Mouse (Mus musculus): ENCODE results near the gene Edc3. TPM values are rescaled to one million over a fixed set of nuclear protein-coding genes. Genes with fewer than 3 reads are reported as not detected.

Gene Edc3
- 10.6 and 11.9 TPM in 2 replicates for total RNA-seq (2014; rRNA removed)
- 27.3 and 27.8 TPM in 2 replicates for polyA plus RNA-seq (2015; fragmentation: Nextera tagmentation; extraction: Ambion mirVana)

GRCm38 (mm10) chr9:57708068-57708719 is at the start of gene Edc3:
Gene Edc3 (plus strand): TSS chr9:57708540.
- ATAC-seq (ENCODE audit: low FRiP score), result peak; percentile 93
- WGBS, result under 1% methylated on average over 23 of the region's 23 CpGs
- no peak for TF ChIP-seq CTCF (IDR thresholded peaks at IDR 0.05)

GRCm38 (mm10) chr9:57658970-57659369 is 49.4 kb upstream of the Edc3 start:
- H3K9ac ChIP-seq (replicated peaks; ENCODE audit: low read length, poor library complexity, severe bottlenecking), result no peak overlapping the region
- H3K4me3 ChIP-seq (ENCODE audit: low read depth, low read length), result no peak overlapping the region
- TF ChIP-seq CTCF (IDR thresholded peaks at IDR 0.05), result 0 out of 2 replicates have a peak, but pooled peaks have one; percentile 7
- no peaks in the 10 kb centered on the region for H3K9me3 ChIP-seq (ENCODE audit: low read length)
- H3K27ac ChIP-seq (ENCODE audit: low read depth, low read length), result no peak overlapping the region
- no peak for DNase-seq (ENCODE audit: low spot score)
- no peaks in the 10 kb centered on the region for H3K4me1 ChIP-seq (ENCODE audit: insufficient read depth, low read length)
- H3K4me2 ChIP-seq (ENCODE audit: low read depth, low read length, poor library complexity, severe bottlenecking), result no peak overlapping the region
- 83% methylated on average over 4 of the region's 4 CpGs for WGBS
- H3K27me3 ChIP-seq (ENCODE audit: insufficient read depth, low read length), result no peaks in the 10 kb centered on the region
- no peaks in the 10 kb centered on the region for H3K36me3 ChIP-seq (ENCODE audit: insufficient read depth, low read length)
- no peak for ATAC-seq (ENCODE audit: low FRiP score)

More at GRCm38 (mm10) chr9:57708068-57708719, at the start of gene Edc3:
- H3K36me3 ChIP-seq (ENCODE audit: insufficient read depth, low read length), result no peaks in the 10 kb centered on the region
- peak within 1 kb of the TSS; percentile 81 for H3K4me3 ChIP-seq (ENCODE audit: low read depth, low read length)
- peak within 1 kb of the TSS; percentile 95 for H3K9ac ChIP-seq (replicated peaks; ENCODE audit: low read length, poor library complexity, severe bottlenecking)
- peak; percentile 89 for DNase-seq (ENCODE audit: low spot score)
- no peaks in the 10 kb centered on the region for H3K4me1 ChIP-seq (ENCODE audit: insufficient read depth, low read length)
- no peaks in the 10 kb centered on the region for H3K27me3 ChIP-seq (ENCODE audit: insufficient read depth, low read length)
- peak within 1 kb of the TSS; percentile 71 for H3K4me2 ChIP-seq (ENCODE audit: low read depth, low read length, poor library complexity, severe bottlenecking)
- H3K27ac ChIP-seq (ENCODE audit: low read depth, low read length), result peak within 1 kb of the TSS; percentile 81
- no peaks in the 10 kb centered on the region for H3K9me3 ChIP-seq (ENCODE audit: low read length)

- no peaks in the 10 kb centered on the region for H3K9me3 ChIP-seq (ENCODE audit: low read length)
- ATAC-seq (ENCODE audit: low FRiP score) (0 out of 2 replicates have a peak, but pooled peaks have one; percentile 58), DNase-seq (ENCODE audit: low spot score) (peak; percentile 85)
- whole genome bisulfite sequencing, result 30% methylated on average over 4 of the region's 4 CpGs
- no peak overlapping the region for H3K27ac ChIP-seq (ENCODE audit: low read depth, low read length)
- no peak overlapping the region for H3K4me3 ChIP-seq (ENCODE audit: low read depth, low read length)
- TF ChIP-seq CTCF (IDR thresholded peaks at IDR 0.05), result peak; percentile 87
- no peak overlapping the region for H3K4me2 ChIP-seq (ENCODE audit: low read depth, low read length, poor library complexity, severe bottlenecking)
- H3K36me3 ChIP-seq (ENCODE audit: insufficient read depth, low read length), result no peaks in the 10 kb centered on the region
- no peaks in the 10 kb centered on the region for H3K27me3 ChIP-seq (ENCODE audit: insufficient read depth, low read length)
- no peak overlapping the region for H3K9ac ChIP-seq (replicated peaks; ENCODE audit: low read length, poor library complexity, severe bottlenecking)
- no peaks in the 10 kb centered on the region for H3K4me1 ChIP-seq (ENCODE audit: insufficient read depth, low read length)
Observed at GRCm38 (mm10) chr9:57659774-57660173, 48.6 kb upstream of the Edc3 start.

- no peak overlapping the region for H3K9ac ChIP-seq (replicated peaks; ENCODE audit: low read length, poor library complexity, severe bottlenecking)
- no peak overlapping the region for H3K4me3 ChIP-seq (ENCODE audit: low read depth, low read length)
- H3K36me3 ChIP-seq (ENCODE audit: insufficient read depth, low read length), result no peaks in the 10 kb centered on the region
- DNase-seq (ENCODE audit: low spot score) (no peak), ATAC-seq (ENCODE audit: low FRiP score) (no peak)
- no peaks in the 10 kb centered on the region for H3K9me3 ChIP-seq (ENCODE audit: low read length)
- no peak overlapping the region for H3K4me2 ChIP-seq (ENCODE audit: low read depth, low read length, poor library complexity, severe bottlenecking)
- H3K4me1 ChIP-seq (ENCODE audit: insufficient read depth, low read length), result no peaks in the 10 kb centered on the region
- TF ChIP-seq CTCF (IDR thresholded peaks at IDR 0.05), result no peak
- no peak overlapping the region for H3K27ac ChIP-seq (ENCODE audit: low read depth, low read length)
- WGBS, result 84% methylated on average over 6 of the region's 6 CpGs
- no peaks in the 10 kb centered on the region for H3K27me3 ChIP-seq (ENCODE audit: insufficient read depth, low read length)
Observed at GRCm38 (mm10) chr9:57660501-57660900, 47.8 kb upstream of the Edc3 start.

GRCm38 (mm10) chr9:57661552-57661951 is 46.8 kb upstream of the Edc3 start:
- TF ChIP-seq CTCF (IDR thresholded peaks at IDR 0.05), result no peak
- 70% methylated on average over 3 of the region's 3 CpGs for WGBS
- no peak overlapping the region for H3K4me3 ChIP-seq (ENCODE audit: low read depth, low read length)
- DNase-seq (ENCODE audit: low spot score) (no peak), ATAC-seq (ENCODE audit: low FRiP score) (no peak)
- no peak overlapping the region for H3K27ac ChIP-seq (ENCODE audit: low read depth, low read length)
- no peaks in the 10 kb centered on the region for H3K27me3 ChIP-seq (ENCODE audit: insufficient read depth, low read length)
- H3K4me2 ChIP-seq (ENCODE audit: low read depth, low read length, poor library complexity, severe bottlenecking), result no peak overlapping the region
- H3K9me3 ChIP-seq (ENCODE audit: low read length), result no peaks in the 10 kb centered on the region
- H3K4me1 ChIP-seq (ENCODE audit: insufficient read depth, low read length), result no peaks in the 10 kb centered on the region
- H3K36me3 ChIP-seq (ENCODE audit: insufficient read depth, low read length), result no peaks in the 10 kb centered on the region
- no peak overlapping the region for H3K9ac ChIP-seq (replicated peaks; ENCODE audit: low read length, poor library complexity, severe bottlenecking)

GRCm38 (mm10) chr9:57664616-57665015 is 43.7 kb upstream of the Edc3 start:
- Histone ChIP-seq H3K9me3 (ENCODE audit: low read length) (no peaks in the 10 kb centered on the region), H3K27me3 (ENCODE audit: insufficient read depth, low read length) (no peaks in the 10 kb centered on the region), H3K27ac (ENCODE audit: low read depth, low read length) (no peak overlapping the region), H3K4me2 (ENCODE audit: low read depth, low read length, poor library complexity, severe bottlenecking) (no peak overlapping the region), H3K4me1 (ENCODE audit: insufficient read depth, low read length) (no peaks in the 10 kb centered on the region), H3K36me3 (ENCODE audit: insufficient read depth, low read length) (no peaks in the 10 kb centered on the region), H3K9ac (replicated peaks; ENCODE audit: low read length, poor library complexity, severe bottlenecking) (no peak overlapping the region), H3K4me3 (ENCODE audit: low read depth, low read length) (no peak overlapping the region)
- WGBS, result 72% methylated on average over 7 of the region's 7 CpGs
- DNase-seq (ENCODE audit: low spot score) (no peak), ATAC-seq (ENCODE audit: low FRiP score) (no peak)
- no peak for TF ChIP-seq CTCF (IDR thresholded peaks at IDR 0.05)

Measured in midbrain, postnatal 0 days (tissue).